Mouse (Mus musculus) heart, postnatal 0 days (tissue): ENCODE measurements at regions not wholly inside any gene's neighbourhood (a gene's known extent, or its start where the extent isn't known, plus 50 kb on each side); places are given as distances from the start of the nearest gene placed in this dataset.

ENCODE experiments used
- ATAC-seq: fragments of 200-750 bp; cut with Nextera tagmentation; 2 replicates; pipeline ENCODE4 v1.8.0; 2017; ENCODE audit warnings: low read depth, moderate number of reproducible peaks, moderate library complexity; ENCODE audit not compliant: insufficient read depth
- DNase-seq: peaks from one replicate; pipeline ENCODE4 v3.0.0-alpha.2; 2016; ENCODE audit warnings: low spot score
- H3K27ac ChIP-seq: fragments of 300-500 bp; sonication (generic); 2 replicates; pipeline ENCODE4 v1.5.1; 2014; ENCODE audit warnings: low read depth, mild to moderate bottlenecking
- H3K27me3 ChIP-seq: fragments of 300-500 bp; sonication (generic); 2 replicates; pipeline ENCODE4 v1.6.1; 2014; ENCODE audit warnings: low read length, mixed read lengths; ENCODE audit not compliant: control insufficient read depth, insufficient read depth
- H3K36me3 ChIP-seq: fragments of 300-500 bp; sonication (generic); replicated peaks from 2 replicates; pipeline ENCODE4 v1.6.1; 2014; ENCODE audit warnings: low read length, mixed read lengths; ENCODE audit not compliant: control insufficient read depth, insufficient read depth
- H3K4me1 ChIP-seq: fragments of 300-500 bp; sonication (generic); 2 replicates; pipeline ENCODE4 v1.6.1; 2014; ENCODE audit warnings: antibody characterized with exemption; ENCODE audit not compliant: control insufficient read depth, insufficient read depth
- H3K4me2 ChIP-seq: fragments of 300-500 bp; sonication (generic); 2 replicates; pipeline ENCODE4 v1.6.1; 2014; ENCODE audit warnings: low read depth, mild to moderate bottlenecking, low read length, moderate library complexity
- H3K4me3 ChIP-seq: fragments of 300-500 bp; sonication (generic); 2 replicates; pipeline ENCODE4 v1.5.1; 2014; ENCODE audit warnings: low read depth, low read length
- H3K9ac ChIP-seq: fragments of 300-500 bp; sonication (generic); replicated peaks from 2 replicates; pipeline ENCODE4 v1.6.1; 2014; ENCODE audit warnings: low read depth, low read length, mixed read lengths
- H3K9me3 ChIP-seq: fragments of 300-500 bp; sonication (generic); replicated peaks from 2 replicates; pipeline ENCODE4 v1.6.1; 2016; ENCODE audit warnings: low read length; ENCODE audit not compliant: control insufficient read depth
- CTCF ChIP-seq: IDR thresholded peaks from 2 replicates; pipeline ENCODE4 v1.5.1; 2016; ENCODE audit warnings: antibody characterized with exemption, control low read depth, low read depth
- EP300 ChIP-seq: IDR thresholded peaks from 2 replicates; pipeline ENCODE4 v1.6.1; 2016; ENCODE audit warnings: antibody characterized with exemption, low read depth
- WGBS: fragments of 180-500 bp; shearing (Covaris S2); extraction: QIAGEN DNeasy Blood & Tissue Kit; methylation state at CpG from one replicate; pipeline ENCODE4 v1.1.7; 2014; 5-methylcytosine and 5-hydroxymethylcytosine counted together

- no peaks in the 10 kb centered on the region for H3K36me3 ChIP-seq
- H3K4me1 ChIP-seq: peaks cover 18% of the 10 kb centered on the region
- ATAC-seq (no peak), DNase-seq (no peak)
- WGBS: 57% methylated on average over 5 of the region's 5 CpGs
- no peak overlapping the region for H3K9ac ChIP-seq
- peak overlapping the region; percentile 7; the same call in 1 of the 2 replicates for H3K27ac ChIP-seq
- H3K4me2 ChIP-seq: no peak overlapping the region
- no peak overlapping the region for H3K4me3 ChIP-seq
- TF ChIP-seq CTCF (no peak), EP300 (no peak)
- H3K9me3 ChIP-seq: no peaks in the 10 kb centered on the region
- H3K27me3 ChIP-seq: no peaks in the 10 kb centered on the region
Measured at GRCm38 (mm10) chr8:26883285-26883684, 93.8 kb upstream of the Zfp703 start.

GRCm38 (mm10) chr8:26883770-26884169 is 93.4 kb upstream of the Zfp703 start:
- ATAC-seq (0 out of 2 replicates have a peak, but pooled peaks have one; percentile 17), DNase-seq (no peak)
- H3K36me3 ChIP-seq: no peaks in the 10 kb centered on the region
- no peak overlapping the region for H3K9ac ChIP-seq
- H3K27me3 ChIP-seq: no peaks in the 10 kb centered on the region
- H3K9me3 ChIP-seq: no peaks in the 10 kb centered on the region
- TF ChIP-seq EP300 (no peak), CTCF (no peak)
- H3K4me1 ChIP-seq: peaks cover 18% of the 10 kb centered on the region
- H3K4me2 ChIP-seq: no peak overlapping the region
- no peak overlapping the region; the same call in 1 of the 2 replicates for H3K27ac ChIP-seq
- WGBS: 44% methylated on average over 6 of the region's 6 CpGs
- H3K4me3 ChIP-seq: no peak overlapping the region

GRCm38 (mm10) chr8:26884350-26884749 is 92.8 kb upstream of the Zfp703 start:
- DNase-seq (no peak), ATAC-seq (no peak)
- H3K9ac ChIP-seq: no peak overlapping the region
- H3K4me1 ChIP-seq: peaks cover 14% of the 10 kb centered on the region
- WGBS: 81% methylated on average over 13 of the region's 13 CpGs
- H3K27ac ChIP-seq: no peak overlapping the region
- H3K36me3 ChIP-seq: no peaks in the 10 kb centered on the region
- no peaks in the 10 kb centered on the region for H3K9me3 ChIP-seq
- no peak overlapping the region for H3K4me3 ChIP-seq
- no peak for TF ChIP-seq CTCF
- no peak for TF ChIP-seq EP300
- no peaks in the 10 kb centered on the region for H3K27me3 ChIP-seq
- H3K4me2 ChIP-seq: no peak overlapping the region

GRCm38 (mm10) chr8:26885365-26885764 is 91.8 kb upstream of the Zfp703 start:
- DNase-seq (no peak), ATAC-seq (no peak)
- 66% methylated on average over 5 of the region's 5 CpGs for WGBS
- Histone ChIP-seq H3K27me3 (no peaks in the 10 kb centered on the region), H3K4me1 (peaks cover 8% of the 10 kb centered on the region; the same call in 1 of the 2 replicates), H3K27ac (no peak overlapping the region), H3K9ac (no peak overlapping the region), H3K9me3 (no peaks in the 10 kb centered on the region), H3K4me2 (no peak overlapping the region), H3K4me3 (no peak overlapping the region), H3K36me3 (no peaks in the 10 kb centered on the region)
- TF ChIP-seq CTCF (no peak), EP300 (no peak)

GRCm38 (mm10) chr8:26886783-26887486 is 90.2 kb upstream of the Zfp703 start:
- Histone ChIP-seq H3K27me3 (no peaks in the 10 kb centered on the region), H3K4me2 (no peak overlapping the region), H3K27ac (0 out of 2 replicates have a peak overlapping the region, but pooled peaks have one; percentile 26), H3K9me3 (no peaks in the 10 kb centered on the region), H3K4me1 (peaks cover 12% of the 10 kb centered on the region), H3K9ac (no peak overlapping the region), H3K36me3 (no peaks in the 10 kb centered on the region), H3K4me3 (no peak overlapping the region)
- TF ChIP-seq CTCF (no peak), EP300 (no peak)
- ATAC-seq (peak; percentile 72), DNase-seq (peak; percentile 72)
- 57% methylated on average over 13 of the region's 13 CpGs for WGBS

- no peak for DNase-seq
- 63% methylated on average over 5 of the region's 5 CpGs for WGBS
- TF ChIP-seq CTCF (no peak), EP300 (no peak)
- no peak overlapping the region for H3K4me2 ChIP-seq
- H3K36me3 ChIP-seq: no peaks in the 10 kb centered on the region
- H3K9me3 ChIP-seq: no peaks in the 10 kb centered on the region
- no peak for ATAC-seq
- no peak overlapping the region for H3K9ac ChIP-seq
- H3K4me1 ChIP-seq: peaks cover 16% of the 10 kb centered on the region
- 0 out of 2 replicates have a peak overlapping the region, but pooled peaks have one; percentile 26 for H3K27ac ChIP-seq
- H3K4me3 ChIP-seq: no peak overlapping the region
- H3K27me3 ChIP-seq: no peaks in the 10 kb centered on the region
Measured at GRCm38 (mm10) chr8:26887551-26887950, 89.6 kb upstream of the Zfp703 start.
